Mouse (Mus musculus): ENCODE results near the gene Sgsm3. TPM values are rescaled to one million over a fixed set of nuclear protein-coding genes. Genes with fewer than 3 reads are reported as not detected.
"Not testable (repeated sequence)": the region's sequence is repeated elsewhere in the genome, so short reads cannot be mapped to it uniquely, and the experiment has no call there.

Gene Sgsm3
- polyA plus RNA-seq (2012; rRNA removed), result 23.9 and 25.1 TPM in 2 replicates

DNA sequence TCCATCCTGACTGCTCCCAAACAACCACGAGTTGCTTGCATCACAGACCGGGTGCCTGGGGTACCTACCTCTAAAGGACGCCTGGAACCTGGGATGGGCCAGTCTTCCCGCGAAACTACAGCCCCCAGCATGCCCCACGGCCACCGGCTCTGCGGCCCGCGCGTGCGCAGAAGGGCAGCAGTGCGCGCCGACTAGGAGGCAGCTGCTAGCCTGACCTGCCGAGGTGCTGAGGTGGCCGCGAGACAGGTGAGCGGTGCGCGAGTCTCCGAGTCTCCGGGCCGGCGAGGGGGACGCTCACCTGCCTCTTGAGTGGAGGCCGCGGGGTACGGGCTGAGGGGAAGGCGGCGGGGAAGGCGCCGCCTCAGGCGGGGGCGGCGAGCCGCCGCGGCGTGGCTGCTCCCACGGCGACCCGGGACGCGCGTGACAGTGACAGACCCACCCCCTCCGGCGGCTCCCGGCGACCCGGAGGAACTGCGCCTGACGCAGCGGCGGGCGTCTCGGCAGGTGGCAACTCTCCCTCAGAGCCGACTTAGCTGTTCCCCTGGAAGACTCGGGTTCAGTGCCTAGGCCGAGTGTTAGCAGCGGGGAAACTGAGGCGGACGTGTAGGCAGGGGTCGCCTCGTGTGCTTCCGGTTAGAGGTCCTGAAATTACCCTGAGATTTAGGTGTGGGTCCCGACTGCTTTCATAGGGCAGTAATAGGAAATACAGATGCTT is at the start of gene Sgsm3:
Gene Sgsm3, plus strand, starts transcription at position 146 of the 715 bp plus-strand sequence.
- Histone ChIP-seq H3K27ac (ENCODE audit: insufficient read depth, low read depth, low read length) (0 out of 2 replicates have a peak within 1 kb of the TSS, but pooled peaks have one; percentile 1), H3K36me3 (ENCODE audit: control insufficient read depth, insufficient read depth, low read length) (no peaks in the 10 kb centered on the region)
- under 1% methylated on average over 66 of the region's 67 CpGs for WGBS

DNA sequence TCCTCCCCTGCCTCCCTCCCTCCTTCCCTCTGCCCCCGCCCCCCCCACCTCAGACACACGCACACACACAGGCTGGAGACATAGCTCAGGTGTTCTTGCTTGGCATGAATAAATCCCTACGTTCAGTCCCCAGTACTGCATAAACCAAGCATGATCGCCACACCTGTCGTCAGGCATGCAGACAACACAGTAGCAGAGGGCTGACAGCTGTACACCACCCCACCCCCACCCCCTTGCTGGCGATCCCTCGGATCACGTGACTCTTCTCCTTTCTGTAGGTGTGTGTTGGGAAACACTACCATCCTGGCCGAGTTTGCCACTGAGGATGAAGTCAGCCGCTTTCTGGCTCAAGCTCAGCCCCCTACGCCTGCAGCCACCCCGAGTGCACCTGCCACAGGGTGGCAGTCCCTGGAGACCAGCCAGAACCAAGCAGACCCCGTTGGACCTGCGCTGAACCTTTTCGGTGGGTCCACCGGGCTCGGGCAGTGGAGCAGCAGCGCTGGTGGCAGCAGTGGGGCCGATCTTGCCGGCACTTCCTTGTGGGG is 48.7 kb upstream of the Sgsm3 start:
- 87% methylated on average over 20 of the region's 20 CpGs for WGBS
- Histone ChIP-seq H3K27me3 (ENCODE audit: control insufficient read depth, insufficient read depth, low read length) (no peaks in the 10 kb centered on the region), H3K4me1 (ENCODE audit: control insufficient read depth, insufficient read depth, insufficient read length, low read length) (no peaks in the 10 kb centered on the region), H3K27ac (ENCODE audit: insufficient read depth, low read depth, low read length) (no peak overlapping the region), H3K4me3 (ENCODE audit: low read depth, low read length) (no peak overlapping the region), H3K36me3 (ENCODE audit: control insufficient read depth, insufficient read depth, low read length) (peaks cover 53% of the 10 kb centered on the region)
- TF ChIP-seq POLR2A (IDR thresholded peaks at IDR 0.05; ENCODE audit: low read depth, low read length), result no peak
- no peak for TF ChIP-seq CTCF (IDR thresholded peaks at IDR 0.05; ENCODE audit: extremely low read depth, insufficient read length, insufficient replicate concordance, low read depth, low read length)

More for the DNA sequence above, at the start of gene Sgsm3:
- Histone ChIP-seq H3K27me3 (ENCODE audit: control insufficient read depth, insufficient read depth, low read length) (no peaks in the 10 kb centered on the region), H3K4me3 (ENCODE audit: low read depth, low read length) (peak within 1 kb of the TSS; percentile 83), H3K4me1 (ENCODE audit: control insufficient read depth, insufficient read depth, insufficient read length, low read length) (no peaks in the 10 kb centered on the region; the same call in 1 of the 2 replicates)
- TF ChIP-seq CTCF (IDR thresholded peaks at IDR 0.05; ENCODE audit: extremely low read depth, insufficient read length, insufficient replicate concordance, low read depth, low read length), result no peak
- peak; percentile 61; the same call in 1 of the 2 replicates for TF ChIP-seq POLR2A (IDR thresholded peaks at IDR 0.05; ENCODE audit: low read depth, low read length)

DNA sequence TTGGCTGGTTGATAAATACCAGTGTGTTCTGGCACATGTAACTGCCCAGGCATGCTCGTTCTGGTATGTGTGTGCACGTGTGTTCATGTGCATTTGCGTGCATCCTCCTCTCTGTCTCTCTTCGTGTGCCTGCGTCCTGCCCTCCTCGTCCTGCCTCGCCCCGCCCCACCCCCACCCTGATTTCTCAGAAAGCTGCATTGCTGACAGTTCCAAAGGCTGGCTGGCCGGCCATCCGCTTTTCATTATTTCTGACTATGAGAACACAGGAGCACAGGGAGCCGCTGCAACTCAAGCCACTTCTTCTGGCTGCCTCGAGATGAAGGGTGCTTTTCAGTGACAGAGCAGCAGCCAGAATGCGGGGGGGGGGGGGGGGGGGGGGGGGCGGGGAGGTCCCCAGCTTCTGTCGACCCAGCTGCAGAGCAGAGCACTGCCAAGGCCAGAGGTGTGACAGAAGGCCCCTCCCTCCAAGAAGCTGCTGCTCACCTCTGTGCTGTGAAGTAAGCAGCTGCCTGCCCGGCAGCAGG is 47.5 kb upstream of the Sgsm3 start:
- no peak for TF ChIP-seq CTCF (IDR thresholded peaks at IDR 0.05; ENCODE audit: extremely low read depth, insufficient read length, insufficient replicate concordance, low read depth, low read length)
- no peak for TF ChIP-seq POLR2A (IDR thresholded peaks at IDR 0.05; ENCODE audit: low read depth, low read length)
- Histone ChIP-seq H3K27ac (ENCODE audit: insufficient read depth, low read depth, low read length) (no peak overlapping the region), H3K4me3 (ENCODE audit: low read depth, low read length) (no peak overlapping the region)

DNA sequence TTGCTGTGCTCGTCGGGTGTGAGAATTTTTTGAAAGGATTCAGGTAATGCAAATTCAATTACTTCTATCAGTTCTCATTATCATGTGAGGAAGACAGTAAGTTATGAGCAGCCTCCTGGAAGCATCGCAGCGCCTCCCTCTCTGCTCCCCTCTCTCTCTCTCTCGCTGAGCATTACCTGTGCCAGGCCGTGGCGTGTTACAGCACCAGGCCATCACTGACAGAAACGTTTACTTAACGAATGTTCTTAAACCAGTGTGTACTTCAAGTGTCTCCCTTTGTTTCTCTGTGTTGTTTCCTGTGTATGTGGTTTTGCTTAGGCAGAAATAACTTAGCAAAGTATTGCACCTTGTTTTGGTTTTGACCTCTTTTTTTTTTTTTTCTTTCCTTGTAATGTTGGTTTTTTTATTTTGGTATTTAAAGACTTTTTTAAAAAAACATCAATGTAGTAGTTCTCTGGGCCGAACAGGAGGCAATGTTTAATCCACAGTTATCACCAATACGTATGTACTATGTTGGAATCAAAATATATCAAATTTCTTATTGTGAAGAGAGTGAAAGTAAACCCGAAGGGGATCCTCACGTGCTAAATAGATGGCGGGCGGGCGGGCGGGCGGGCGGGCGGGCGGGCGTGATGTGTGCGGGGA is 46.8 kb upstream of the Sgsm3 start:
- not testable (repeated sequence) for H3K27me3 ChIP-seq (ENCODE audit: control insufficient read depth, insufficient read depth, low read length); H3K27ac ChIP-seq (ENCODE audit: insufficient read depth, low read depth, low read length); H3K4me3 ChIP-seq (ENCODE audit: low read depth, low read length); H3K4me1 ChIP-seq (ENCODE audit: control insufficient read depth, insufficient read depth, insufficient read length, low read length)
- H3K36me3 ChIP-seq (ENCODE audit: control insufficient read depth, insufficient read depth, low read length), result peaks cover 49% of the 10 kb centered on the region
- 84% methylated on average over 23 of the region's 23 CpGs for WGBS

More for the DNA sequence above, 47.5 kb upstream of the Sgsm3 start:
- 60% methylated on average over 16 of the region's 16 CpGs for WGBS
- Histone ChIP-seq H3K36me3 (ENCODE audit: control insufficient read depth, insufficient read depth, low read length) (peaks cover 51% of the 10 kb centered on the region), H3K4me1 (ENCODE audit: control insufficient read depth, insufficient read depth, insufficient read length, low read length) (no peaks in the 10 kb centered on the region), H3K27me3 (ENCODE audit: control insufficient read depth, insufficient read depth, low read length) (no peaks in the 10 kb centered on the region)

DNA sequence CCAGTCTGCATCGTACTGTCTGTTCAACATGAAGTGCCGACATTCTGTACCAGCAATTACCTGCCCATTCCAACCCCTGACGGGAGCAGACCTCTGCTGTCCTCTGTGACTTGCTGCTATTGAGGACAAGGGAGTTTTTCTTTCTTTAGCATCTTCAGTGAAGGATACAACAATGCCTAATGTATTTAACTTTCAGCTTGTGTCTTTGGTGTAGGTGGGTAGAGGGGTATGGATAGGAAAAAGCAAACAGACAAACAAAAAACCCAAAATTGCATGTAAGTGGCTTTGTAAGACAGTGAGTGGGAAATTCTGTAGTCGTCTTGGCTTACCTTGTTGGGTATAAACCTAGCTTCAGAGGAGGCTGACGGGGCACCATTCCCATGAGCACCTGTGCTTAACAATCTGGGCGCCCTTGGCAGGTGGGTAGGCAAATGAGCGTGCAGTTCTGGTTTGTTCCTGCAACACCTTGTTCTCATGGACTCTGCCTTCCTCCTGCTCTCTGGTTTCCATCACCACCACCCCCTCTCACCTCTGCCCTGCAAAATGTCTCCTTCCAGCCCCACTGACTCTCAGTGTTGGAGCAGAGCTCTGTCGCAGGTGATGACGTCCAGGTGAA is 46.1 kb upstream of the Sgsm3 start:
- TF ChIP-seq POLR2A (IDR thresholded peaks at IDR 0.05; ENCODE audit: low read depth, low read length), result no peak
- no peak for TF ChIP-seq CTCF (IDR thresholded peaks at IDR 0.05; ENCODE audit: extremely low read depth, insufficient read length, insufficient replicate concordance, low read depth, low read length)
- 94% methylated on average over 9 of the region's 9 CpGs for WGBS

DNA sequence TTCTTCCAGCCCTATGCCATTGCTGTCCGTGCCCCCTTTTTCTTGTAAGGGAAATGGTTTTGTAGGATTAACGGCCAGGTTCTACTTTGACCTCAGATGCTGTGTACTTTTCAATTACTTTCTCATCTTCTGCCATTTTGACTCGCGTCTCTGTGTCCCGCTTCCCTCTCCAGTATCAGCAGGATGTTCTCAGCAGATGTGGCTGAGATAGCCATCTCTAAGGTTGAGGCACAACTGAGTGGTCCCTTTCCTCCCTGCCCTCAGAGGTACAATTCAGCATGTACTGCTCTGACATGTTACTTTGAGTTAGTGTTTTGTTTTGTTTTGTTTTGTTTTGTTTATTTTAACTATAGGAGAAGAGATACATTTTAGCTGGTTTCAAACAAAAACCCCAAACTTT is 42.7 kb upstream of the Sgsm3 start:
- Histone ChIP-seq H3K4me1 (ENCODE audit: control insufficient read depth, insufficient read depth, insufficient read length, low read length) (no peaks in the 10 kb centered on the region), H3K27ac (ENCODE audit: insufficient read depth, low read depth, low read length) (no peak overlapping the region), H3K36me3 (ENCODE audit: control insufficient read depth, insufficient read depth, low read length) (peaks cover 23% of the 10 kb centered on the region), H3K27me3 (ENCODE audit: control insufficient read depth, insufficient read depth, low read length) (no peaks in the 10 kb centered on the region), H3K4me3 (ENCODE audit: low read depth, low read length) (no peak overlapping the region)
- 90% methylated on average over 5 of the region's 5 CpGs for WGBS
- TF ChIP-seq CTCF (IDR thresholded peaks at IDR 0.05; ENCODE audit: extremely low read depth, insufficient read length, insufficient replicate concordance, low read depth, low read length) (no peak), POLR2A (IDR thresholded peaks at IDR 0.05; ENCODE audit: low read depth, low read length) (no peak)

More for the DNA sequence above, 46.1 kb upstream of the Sgsm3 start:
- Histone ChIP-seq H3K27ac (ENCODE audit: insufficient read depth, low read depth, low read length) (no peak overlapping the region; the same call in 1 of the 2 replicates), H3K4me3 (ENCODE audit: low read depth, low read length) (no peak overlapping the region), H3K4me1 (ENCODE audit: control insufficient read depth, insufficient read depth, insufficient read length, low read length) (no peaks in the 10 kb centered on the region), H3K27me3 (ENCODE audit: control insufficient read depth, insufficient read depth, low read length) (no peaks in the 10 kb centered on the region), H3K36me3 (ENCODE audit: control insufficient read depth, insufficient read depth, low read length) (peaks cover 46% of the 10 kb centered on the region)

Measured in small intestine, adult 2 months (tissue).